In genomic region chr4:149908923-149909322, GRCm38 (mm10) we compare ENCODE assay signal across 21 mouse cellular contexts. TPM values are rescaled to one million over a fixed set of nuclear protein-coding genes. Genes with fewer than 3 reads are reported as not detected.
DNase-seq lines count a peak whose midpoint lies in the region; ATAC-seq and TF ChIP-seq lines count a peak whose summit lies in the region.
"Had no signal": no experiment of that assay in that cellular context is flagged by ENCODE, and none has a peak within 500 bp of the region (broad histone marks: within the 10 kb centered on the region; RNA-seq: fewer than 3 reads in every experiment).

No protein-coding gene starts in this region.

- H3K9ac ChIP-seq in limb, embryonic 15.5 days, result no peak overlapping the region
- H3K9ac ChIP-seq in heart, embryonic 11.5 days (ENCODE audit: low read depth, low read length), result no peak overlapping the region
- H3K9ac ChIP-seq: embryonic facial prominence, embryonic 12.5 days; forebrain, embryonic 13.5 days; forebrain, embryonic 15.5 days; forebrain, postnatal 0 days had no signal

- no peak for TF ChIP-seq POLR2A in small intestine, adult 2 months (IDR thresholded peaks at IDR 0.05; ENCODE audit: low read depth, low read length)

- in situ Hi-C loops in Patski (cut with MboI; ENCODE audit: low pct_unique_long_range_greater_than_20kb), result no loop called here

- no peak for ATAC-seq in limb, embryonic 15.5 days (ENCODE audit: insufficient number of reproducible peaks, low FRiP score, low TSS enrichment, low read depth)
- ATAC-seq in Patski, result peak; percentile 44
- no peak for ATAC-seq in heart, embryonic 11.5 days (replicated peaks; ENCODE audit: insufficient number of reproducible peaks, low FRiP score, low TSS enrichment)
- ATAC-seq: activated CD4-positive, CD25-positive, alpha-beta regulatory T cell, adult 4 months; forebrain, embryonic 13.5 days; forebrain, embryonic 15.5 days; forebrain, postnatal 0 days had no signal

- 0 out of 2 replicates have a peak overlapping the region, but pooled peaks have one; percentile 8 for H3K27ac ChIP-seq in limb, embryonic 15.5 days
- no peak overlapping the region; the same call in 1 of the 2 replicates for H3K27ac ChIP-seq in limb, embryonic 10.5 days
- peak overlapping the region; percentile 62 for H3K27ac ChIP-seq in small intestine, adult 2 months (ENCODE audit: insufficient read depth, low read depth, low read length)
- H3K27ac ChIP-seq in heart, embryonic 11.5 days (ENCODE audit: low read depth, low read length), result no peak overlapping the region
- H3K27ac ChIP-seq: embryonic facial prominence, embryonic 12.5 days; forebrain, embryonic 13.5 days; forebrain, embryonic 15.5 days had no signal

- no peak overlapping the region for H3K4me2 ChIP-seq in limb, embryonic 15.5 days
- no peak overlapping the region for H3K4me2 ChIP-seq in heart, embryonic 11.5 days
- H3K4me2 ChIP-seq: embryonic facial prominence, embryonic 12.5 days; forebrain, embryonic 13.5 days; forebrain, embryonic 15.5 days had no signal

- CTCF ChIA-PET in Patski (lab: Charles Lee), result no interaction called here

- no peak for DNase-seq in limb, embryonic 10.5 days (ENCODE audit: low spot score)
- peak; percentile 60 for DNase-seq in Muller cell, postnatal 12 days (ENCODE audit: inconsistent ontology term)
- peak; percentile 89 for DNase-seq in Patski (ENCODE audit: low read depth, low spot score)
- DNase-seq in thymus, postnatal 10 days (ENCODE audit: low spot score in 2 of 2), result no peak
- DNase-seq: adrenal gland, adult 8-10 months; adrenal gland, postnatal 14 days; adrenal gland, postnatal 36 days; cerebellum, adult 11-12 months; cerebellum, adult 2 months; cerebellum, adult 9-10 months; cerebellum, postnatal 10 days; cerebellum, postnatal 25 days; forebrain, postnatal 0 days had no signal

- H3K36me3 ChIP-seq in limb, embryonic 15.5 days, result peaks cover 34% of the 10 kb centered on the region
- peaks cover 34% of the 10 kb centered on the region for H3K36me3 ChIP-seq in limb, embryonic 10.5 days
- peaks cover 23% of the 10 kb centered on the region for H3K36me3 ChIP-seq in small intestine, adult 2 months (ENCODE audit: control insufficient read depth, insufficient read depth, low read length)
- H3K36me3 ChIP-seq in heart, embryonic 11.5 days (ENCODE audit: control insufficient read depth, insufficient read depth, low read length), result no peaks in the 10 kb centered on the region
- H3K36me3 ChIP-seq: forebrain, embryonic 15.5 days had no signal

- WGBS in limb, embryonic 15.5 days, result 84% methylated on average over 7 of the region's 7 CpGs
- 82% methylated on average over 7 of the region's 7 CpGs for WGBS in limb, embryonic 10.5 days
- 69% methylated on average over 7 of the region's 7 CpGs for WGBS in small intestine, adult 2 months
- WGBS in heart, embryonic 11.5 days (ENCODE audit: insufficient replicate concordance), result 75% methylated on average over 7 of the region's 7 CpGs

- TF ChIP-seq CTCF in Patski (IDR thresholded peaks at IDR 0.05), result no peak
- TF ChIP-seq CTCF in small intestine, adult 2 months (IDR thresholded peaks at IDR 0.05; ENCODE audit: extremely low read depth, insufficient read length, insufficient replicate concordance, low read depth, low read length), result no peak

- H3K27me3 ChIP-seq in limb, embryonic 15.5 days, result no peaks in the 10 kb centered on the region
- no peaks in the 10 kb centered on the region for H3K27me3 ChIP-seq in limb, embryonic 10.5 days (ENCODE audit: low read depth, poor library complexity, severe bottlenecking)
- H3K27me3 ChIP-seq in Patski, result no peaks in the 10 kb centered on the region
- no peaks in the 10 kb centered on the region for H3K27me3 ChIP-seq in small intestine, adult 2 months (ENCODE audit: control insufficient read depth, insufficient read depth, low read length)
- 0 out of 2 replicates have a peak, but pooled peaks cover 2% of the 10 kb centered on the region for H3K27me3 ChIP-seq in heart, embryonic 11.5 days (ENCODE audit: control insufficient read depth, insufficient read depth, low read length)
- H3K27me3 ChIP-seq: embryonic facial prominence, embryonic 12.5 days; forebrain, embryonic 13.5 days; forebrain, embryonic 15.5 days had no signal

- POLR2A ChIA-PET in Patski (lab: Charles Lee), result no interaction called here

- H3K9me3 ChIP-seq in limb, embryonic 15.5 days, result no peaks in the 10 kb centered on the region
- H3K9me3 ChIP-seq in limb, embryonic 10.5 days (replicated peaks), result no peaks in the 10 kb centered on the region
- no peaks in the 10 kb centered on the region for H3K9me3 ChIP-seq in heart, embryonic 11.5 days (replicated peaks; ENCODE audit: control insufficient read depth, low read length)
- H3K9me3 ChIP-seq: embryonic facial prominence, embryonic 10.5 days; embryonic facial prominence, embryonic 12.5 days; forebrain, embryonic 13.5 days; forebrain, embryonic 15.5 days had no signal

- H3K4me1 ChIP-seq in limb, embryonic 15.5 days, result peaks cover 49% of the 10 kb centered on the region
- peaks cover 58% of the 10 kb centered on the region for H3K4me1 ChIP-seq in limb, embryonic 10.5 days
- H3K4me1 ChIP-seq in small intestine, adult 2 months (ENCODE audit: control insufficient read depth, insufficient read depth, insufficient read length, low read length), result peaks cover 27% of the 10 kb centered on the region
- H3K4me1 ChIP-seq in heart, embryonic 11.5 days (ENCODE audit: control insufficient read depth, insufficient read depth, low read length), result peaks cover 7% of the 10 kb centered on the region; the same call in 1 of the 2 replicates
- H3K4me1 ChIP-seq: forebrain, embryonic 15.5 days had no signal

- H3K4me3 ChIP-seq in limb, embryonic 15.5 days, result no peak overlapping the region
- no peak overlapping the region for H3K4me3 ChIP-seq in limb, embryonic 10.5 days
- peak overlapping the region; percentile 41 for H3K4me3 ChIP-seq in small intestine, adult 2 months (ENCODE audit: low read depth, low read length)
- H3K4me3 ChIP-seq in heart, embryonic 11.5 days (ENCODE audit: low read depth, low read length), result no peak overlapping the region
- H3K4me3 ChIP-seq: embryonic facial prominence, embryonic 10.5 days; embryonic facial prominence, embryonic 12.5 days; forebrain, embryonic 13.5 days; forebrain, embryonic 15.5 days had no signal

RNA-seq across cellular contexts. Expression of gene Spsb1, which starts 45.9 kb away (rescaled TPM):
- polyA plus RNA-seq in limb, embryonic 15.5 days (2015; fragmentation: Nextera tagmentation; extraction: Ambion mirVana), result 24.6 and 27.1 TPM in 2 replicates
- polyA plus RNA-seq in limb, embryonic 10.5 days (2016; fragmentation: Nextera tagmentation; extraction: Ambion mirVana), result 13.7 and 18.8 TPM in 2 replicates
- polyA plus RNA-seq in Patski (2021), result 23.3 TPM
- polyA plus RNA-seq in small intestine, adult 2 months (2012; rRNA removed), result 17.4 and 27.3 TPM in 2 replicates
- 4.7 and 5.6 TPM in 2 replicates for polyA plus RNA-seq in heart, embryonic 11.5 days (2014; fragmentation: Nextera tagmentation; extraction: Ambion mirVana)

Comparison
In these comparisons a context has a peak if more than half of its experiments do, and no peak if none do; other contexts are left out.
1. H3K27ac ChIP-seq: peak in limb, embryonic 15.5 days (single experiment) and small intestine, adult 2 months (single experiment); none in limb, embryonic 10.5 days (single experiment) and heart, embryonic 11.5 days (single experiment).
2. DNase-seq: peak in Muller cell, postnatal 12 days (single experiment) and Patski (single experiment); none in limb, embryonic 10.5 days (single experiment) and thymus, postnatal 10 days (0 of 2).